In the genomic region with DNA sequence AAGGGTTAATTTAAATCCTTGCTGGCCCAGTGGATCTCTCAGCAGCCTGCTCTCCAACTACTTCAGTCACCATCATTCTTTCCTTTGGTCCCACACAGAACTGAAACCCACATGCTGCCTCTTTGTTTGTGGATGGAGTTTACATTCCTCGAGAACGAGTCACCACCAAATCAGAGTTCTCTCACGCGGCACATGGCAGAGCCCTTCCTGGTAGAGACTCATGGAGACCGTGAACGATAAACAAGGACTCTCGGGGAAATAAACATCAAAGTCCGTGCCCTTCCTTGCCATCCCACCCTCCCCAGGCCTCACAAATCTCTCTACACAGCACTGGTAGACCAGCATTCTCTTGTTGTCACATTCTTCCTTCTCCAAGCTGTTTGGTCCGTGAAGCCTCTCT, we compare ENCODE assay signal across 22 mouse cellular contexts. TPM values are rescaled to one million over a fixed set of nuclear protein-coding genes. Genes with fewer than 3 reads are reported as not detected.
DNase-seq lines count a peak whose midpoint lies in the region; ATAC-seq and TF ChIP-seq lines count a peak whose summit lies in the region.
"Had no signal": no experiment of that assay in that cellular context is flagged by ENCODE, and none has a peak within 500 bp of the region (broad histone marks: within the 10 kb centered on the region; RNA-seq: fewer than 3 reads in every experiment).

No protein-coding gene starts in this region.

- no peaks in the 10 kb centered on the region for H3K36me3 ChIP-seq in C2C12 (ENCODE audit: control insufficient read depth, insufficient read depth)
- H3K36me3 ChIP-seq: liver, embryonic 12.5 days; lung, embryonic 15.5 days had no signal

- peak; percentile 57 for DNase-seq in adrenal gland, adult 2 months
- DNase-seq in adrenal gland, postnatal 14 days: no peak
- peak; percentile 50 to 63 for DNase-seq in lung, adult 18-20 months
- DNase-seq in lung, postnatal 4 days: peak; percentile 32 to 64
- DNase-seq in cerebellum, postnatal 4 days (ENCODE audit: low spot score in 2 of 2): no peak
- DNase-seq in ovary, postnatal 10 days (ENCODE audit: low spot score): no peak
- DNase-seq: adrenal gland, adult 8-10 months; cerebellum, adult 9-10 months; gastrocnemius, postnatal 14 days; heart, adult 2 months; kidney, adult 8-10 months; kidney, postnatal 4 days; retina, postnatal 1 day; right cerebral cortex, postnatal 4 days had no signal

- no peaks in the 10 kb centered on the region for H3K79me2 ChIP-seq in C2C12 (ENCODE audit: control insufficient read depth, insufficient read depth)

- no peak for ATAC-seq in megakaryocyte, adult 5-6 weeks (ENCODE audit: poor library complexity, severe bottlenecking)
- ATAC-seq: forebrain, embryonic 14.5 days; liver, embryonic 12.5 days had no signal

- no peaks in the 10 kb centered on the region for H3K79me3 ChIP-seq in C2C12 (ENCODE audit: low read depth)

- peaks cover 3% of the 10 kb centered on the region for H3K27me3 ChIP-seq in C2C12 (ENCODE audit: control insufficient read depth, insufficient read depth, insufficient read length)
- H3K27me3 ChIP-seq: CH12.LX; lung, embryonic 15.5 days had no signal

- H3ac ChIP-seq in C2C12 (ENCODE audit: control insufficient read depth, insufficient read length, low read depth): no peak overlapping the region

- TF ChIP-seq CTCF in C2C12 (IDR thresholded peaks at IDR 0.05; ENCODE audit: control insufficient read depth, insufficient read depth, insufficient read length): no peak

- H3K4me3 ChIP-seq in C2C12 (ENCODE audit: insufficient read depth, poor library complexity, severe bottlenecking): no peak overlapping the region
- H3K4me3 ChIP-seq: erythroblast, embryonic 14.5 days; heart, adult 2 months; hindbrain, embryonic 10.5 days; liver, embryonic 12.5 days; lung, embryonic 15.5 days had no signal

TF ChIP-seq in C2C12, 6 proteins besides CTCF, POLR2A, EP300 and RAD21:
- TF ChIP-seq MYOG (IDR thresholded peaks at IDR 0.05; ENCODE audit: control insufficient read depth, extremely low read depth, insufficient read length): no peak
- TF ChIP-seq FOSL1 (IDR thresholded peaks at IDR 0.05; ENCODE audit: insufficient read depth, low read length, poor library complexity, severe bottlenecking): no peak
- peak; percentile 16 for TF ChIP-seq MAX (IDR thresholded peaks at IDR 0.05)

RNA-seq across cellular contexts. Expression of a gene that starts 12.7 kb away (rescaled TPM):
- total RNA-seq in adrenal gland, adult 2 months (2021): 100 to 1,000 TPM; 144 to 151 TPM
- 35.2 and 41.9 TPM in 2 replicates for polyA plus RNA-seq in adrenal gland, adult 2 months (2012; rRNA removed)
- 110 and 120 TPM in 2 replicates for total RNA-seq in adrenal gland, postnatal 14 days (2021)
- 0.40 TPM for polyA plus RNA-seq in C2C12 (2012; fragmentation: generic; extraction: Trizol)
- total RNA-seq in megakaryocyte, adult 5-6 weeks (2015): 9.4 and 10.2 TPM in 2 replicates
- total RNA-seq in megakaryocyte, adult 5-6 weeks (2017): 18.2 and 19.0 TPM in 2 replicates

Comparison
In these comparisons a context has a peak if more than half of its experiments do, and no peak if none do; other contexts are left out.
1. DNase-seq: peak in adrenal gland, adult 2 months (single experiment), lung, adult 18-20 months (2 of 2) and lung, postnatal 4 days (2 of 2); none in adrenal gland, postnatal 14 days (single experiment), cerebellum, postnatal 4 days (0 of 2) and ovary, postnatal 10 days (single experiment).